Mouse (Mus musculus) thymus, adult 2 months (tissue): ENCODE results near the gene Btbd8. TPM values are rescaled to one million over a fixed set of nuclear protein-coding genes. Genes with fewer than 3 reads are reported as not detected.

ENCODE experiments used
- DNase-seq: peaks from one replicate; pipeline ENCODE4 v3.0.0; 2021
- H3K27ac ChIP-seq: fragments of 200-500 bp; 2 replicates; pipeline ENCODE4 v1.5.1; 2012; ENCODE audit warnings: low read length, control low read depth; ENCODE audit not compliant: control insufficient read depth, insufficient read depth
- H3K27me3 ChIP-seq: fragments of 200-500 bp; 2 replicates; pipeline ENCODE4 v1.6.1; 2012; ENCODE audit warnings: mild to moderate bottlenecking, low read length, moderate library complexity, mixed read lengths; ENCODE audit not compliant: control insufficient read depth, insufficient read depth
- H3K36me3 ChIP-seq: fragments of 200-500 bp; 2 replicates; pipeline ENCODE4 v1.6.1; 2012; ENCODE audit warnings: mild to moderate bottlenecking, low read length, moderate library complexity; ENCODE audit not compliant: control insufficient read depth, insufficient read depth
- H3K4me1 ChIP-seq: fragments of 200-500 bp; replicated peaks from 2 replicates; pipeline ENCODE4 v1.6.1; 2012; ENCODE audit warnings: low read length; ENCODE audit not compliant: control insufficient read depth, insufficient read depth
- H3K4me3 ChIP-seq: fragments of 200-500 bp; 2 replicates; pipeline ENCODE4 v1.5.1; 2012; ENCODE audit warnings: mild to moderate bottlenecking, low read length, control low read depth, moderate library complexity; ENCODE audit not compliant: control insufficient read depth, insufficient read depth
- CTCF ChIP-seq: fragments of 200-500 bp; IDR thresholded peaks from 2 replicates; pipeline ENCODE4 v1.5.1; 2012; ENCODE audit warnings: mild to moderate bottlenecking, control low read depth, low read length, moderate library complexity, borderline replicate concordance; ENCODE audit not compliant: control insufficient read depth, poor library complexity, insufficient read depth; ENCODE audit errors: extremely low read depth
- POLR2A ChIP-seq: fragments of 200-500 bp; IDR thresholded peaks from 2 replicates; pipeline ENCODE4 v1.6.1; 2012; ENCODE audit warnings: mild to moderate bottlenecking, low read length, control low read depth, moderate library complexity; ENCODE audit not compliant: control insufficient read depth, poor library complexity, insufficient read depth; ENCODE audit errors: extremely low read depth
- WGBS: fragments of 180-500 bp; shearing (Covaris S2); methylation state at CpG from one replicate; pipeline ENCODE4 v1.1.7; 2018; 5-methylcytosine and 5-hydroxymethylcytosine counted together
- polyA plus RNA-seq: library from polyadenylated mRNA; depleted of rRNA; stranded (reverse); fragments of >200 nt; gene quantifications from 2 replicates; pipeline ENCODE4 v1.2.3, GENCODE M21; 2012; rRNA removed

The Btbd8 gene
- polyA plus RNA-seq, 1 experiment, result 4.7 TPM

DNA sequence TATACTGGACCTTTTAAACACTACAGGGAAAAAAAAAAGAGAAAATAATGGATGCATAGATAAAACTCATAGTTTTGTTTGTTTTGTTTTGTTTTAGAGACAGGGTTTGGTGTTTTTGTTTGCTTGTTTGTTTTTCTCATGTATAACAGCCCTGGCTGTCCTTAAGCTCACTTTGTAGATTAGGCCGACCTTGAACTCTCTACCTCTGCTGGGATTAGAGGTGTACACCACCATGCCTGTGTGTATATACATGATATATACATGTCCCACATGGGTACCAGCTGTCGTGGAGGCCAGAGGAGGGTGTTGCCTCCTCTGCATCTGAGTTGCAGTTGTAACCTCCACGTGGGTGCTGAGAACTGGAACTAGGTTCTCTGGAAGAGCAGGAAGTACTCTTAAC lies 110.6 kb downstream of the Btbd8 start:
- DNase-seq, result no peak
- TF ChIP-seq CTCF (no peak), POLR2A (no peak)
- Histone ChIP-seq H3K36me3 (0 out of 2 replicates have a peak, but pooled peaks cover 3% of the 10 kb centered on the region), H3K4me3 (no peak overlapping the region), H3K27ac (no peak overlapping the region), H3K4me1 (no peaks in the 10 kb centered on the region), H3K27me3 (no peaks in the 10 kb centered on the region)
- WGBS, result 85% methylated on average over 3 of the region's 3 CpGs

GRCm38 (mm10) chr5:107554336-107554735 lies 116.5 kb downstream of the Btbd8 start:
- no peak overlapping the region for H3K27ac ChIP-seq
- no peaks in the 10 kb centered on the region for H3K27me3 ChIP-seq
- no peak for TF ChIP-seq CTCF
- no peak for TF ChIP-seq POLR2A
- no peaks in the 10 kb centered on the region for H3K36me3 ChIP-seq
- 91% methylated on average over 5 of the region's 5 CpGs for whole genome bisulfite sequencing
- no peaks in the 10 kb centered on the region for H3K4me1 ChIP-seq
- no peak overlapping the region for H3K4me3 ChIP-seq
- no peak for DNase-seq

DNA sequence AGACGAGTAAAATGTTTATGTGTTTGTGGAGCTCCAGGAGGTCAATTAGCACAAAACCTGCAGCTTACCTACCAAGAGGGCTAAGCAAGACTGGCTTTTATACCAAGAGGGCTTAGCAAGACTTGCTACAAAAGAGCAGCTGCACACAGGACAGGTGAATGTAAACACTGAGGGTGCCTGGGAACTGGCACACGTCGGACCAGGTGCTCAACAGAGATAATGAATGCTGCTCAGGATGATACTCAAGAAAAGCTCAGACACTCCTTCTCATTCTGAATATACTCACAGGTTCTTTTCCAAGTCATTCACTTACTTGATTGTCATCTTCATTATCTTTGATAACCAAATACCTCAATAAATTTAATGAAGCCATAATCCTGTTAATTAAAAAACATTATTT lies 119.2 kb downstream of the Btbd8 start:
- no peak for TF ChIP-seq CTCF
- Histone ChIP-seq H3K36me3 (peaks cover 7% of the 10 kb centered on the region), H3K27ac (no peak overlapping the region), H3K27me3 (no peaks in the 10 kb centered on the region), H3K4me1 (no peaks in the 10 kb centered on the region), H3K4me3 (no peak overlapping the region)
- 97% methylated on average over 3 of the region's 3 CpGs for WGBS
- no peak for DNase-seq

Other genes with a start within 250 kb of the Btbd8 start
- gene Tgfbr3, start 148.4 kb upstream of the Btbd8 start, polyA plus RNA-seq, result 20.7 and 23.9 TPM in 2 replicates
- 4.7 and 4.9 TPM in 2 replicates for gene Brdt, start 106.8 kb upstream of the Btbd8 start, polyA plus RNA-seq
- 1.2 and 1.3 TPM in 2 replicates for gene Ephx4, start 35.3 kb upstream of the Btbd8 start, polyA plus RNA-seq
- 0.03 TPM in 1 of 2 replicates, not detected in the other for gene Lpcat2b, start 6.4 kb upstream of the Btbd8 start, polyA plus RNA-seq
- 0.08 and 0.19 TPM in 2 replicates for gene Gm42669, start 69.6 kb downstream of the Btbd8 start, polyA plus RNA-seq
- 0.04 and 0.08 TPM in 2 replicates for gene 1700028K03Rik, start 96.7 kb downstream of the Btbd8 start, polyA plus RNA-seq
- 4.0 and 4.7 TPM in 2 replicates for gene Rpap2, start 159.4 kb downstream of the Btbd8 start, polyA plus RNA-seq
- 0.73 and 1.4 TPM in 2 replicates for gene Glmn, start 159.9 kb downstream of the Btbd8 start, polyA plus RNA-seq